Mouse (Mus musculus): Measurements from ENCODE around the gene Kansl2. TPM values are rescaled to one million over a fixed set of nuclear protein-coding genes. Genes with fewer than 3 reads are reported as not detected.

Gene Kansl2
- polyA plus RNA-seq (2014; fragmentation: Nextera tagmentation; extraction: Ambion mirVana), result 99.6 and 105 TPM in 2 replicates

DNA sequence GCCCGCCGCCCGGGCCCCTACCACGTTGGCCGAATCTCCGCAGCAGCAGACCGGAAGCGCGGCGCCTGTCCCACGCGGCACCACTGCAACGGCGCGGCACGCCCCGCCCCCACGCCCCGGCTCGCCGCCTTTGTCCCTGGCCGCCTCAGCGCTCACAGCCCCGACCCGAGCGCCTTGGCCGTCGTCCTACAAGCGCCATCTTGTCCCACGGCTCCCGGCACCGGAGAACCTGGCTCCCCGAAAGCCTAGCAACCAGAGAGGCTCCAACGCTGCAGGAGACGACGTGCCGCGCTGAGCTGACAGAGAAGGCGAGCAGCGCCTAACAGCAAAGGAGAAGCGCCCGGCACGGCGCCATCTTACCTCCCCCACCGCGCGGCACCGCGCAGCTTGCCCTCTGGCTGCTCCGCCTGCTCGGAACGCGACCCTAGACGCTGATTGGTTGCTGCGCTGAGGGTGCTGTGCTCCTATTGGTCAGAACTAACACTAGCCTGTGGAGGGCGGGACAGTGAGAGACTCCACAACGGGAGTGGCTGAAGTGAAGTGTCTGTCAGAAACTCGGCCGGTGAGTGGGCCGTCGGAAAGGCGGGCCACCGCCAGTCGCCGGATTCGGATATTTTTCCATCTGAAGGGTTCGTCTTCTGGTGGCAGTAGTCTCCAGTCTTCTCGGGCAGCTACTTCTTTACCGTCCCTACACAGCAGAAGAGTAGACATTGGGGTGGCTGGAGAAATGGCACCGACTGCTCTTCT is at the start of gene Kansl2:
Kansl2 (minus strand) TSS at position 384 of the 747 bp plus-strand sequence.
- Histone ChIP-seq H3K27me3 (ENCODE audit: control insufficient read depth, insufficient read depth, low read length) (no peaks in the 10 kb centered on the region), H3K4me2 (ENCODE audit: low read depth, low read length) (peak within 1 kb of the TSS; percentile 97), H3K36me3 (ENCODE audit: control insufficient read depth, insufficient read depth, low read length) (peaks cover 20% of the 10 kb centered on the region), H3K4me1 (ENCODE audit: control insufficient read depth, insufficient read depth, low read length) (peaks cover 8% of the 10 kb centered on the region), H3K9ac (replicated peaks; ENCODE audit: low read depth, low read length) (peak within 1 kb of the TSS; percentile 88), H3K9me3 (ENCODE audit: control insufficient read depth, low read length) (no peaks in the 10 kb centered on the region), H3K27ac (ENCODE audit: low read depth, low read length) (peak within 1 kb of the TSS; percentile 100), H3K4me3 (ENCODE audit: low read depth, low read length) (peak within 1 kb of the TSS; percentile 82)
- WGBS, result under 1% methylated on average over 68 of the region's 70 CpGs
- peak; percentile 100 for ATAC-seq (ENCODE audit: low read depth)

DNA sequence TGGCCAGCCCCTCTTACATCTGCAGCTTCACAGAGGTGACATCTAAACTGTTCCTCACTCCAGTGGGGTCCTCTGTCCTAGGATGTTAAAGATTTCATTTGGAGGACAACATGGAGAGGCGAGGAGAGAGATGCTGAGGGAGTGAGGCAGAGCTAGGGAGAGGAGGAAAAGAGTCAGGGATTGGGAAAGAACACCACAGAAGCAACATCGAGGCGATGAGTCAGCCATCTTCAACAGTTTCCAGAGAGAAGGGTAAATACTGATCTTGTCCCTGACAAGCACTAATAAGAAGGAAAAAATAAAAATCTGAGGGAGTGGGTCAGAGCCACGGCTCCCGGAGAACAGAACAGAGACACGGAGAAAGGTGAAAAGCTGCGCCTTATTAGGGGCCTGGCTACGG is 48.9 kb upstream of the Kansl2 start:
- Histone ChIP-seq H3K9ac (replicated peaks; ENCODE audit: low read depth, low read length) (no peak overlapping the region), H3K36me3 (ENCODE audit: control insufficient read depth, insufficient read depth, low read length) (no peaks in the 10 kb centered on the region), H3K4me2 (ENCODE audit: low read depth, low read length) (no peak overlapping the region), H3K4me3 (ENCODE audit: low read depth, low read length) (no peak overlapping the region), H3K4me1 (ENCODE audit: control insufficient read depth, insufficient read depth, low read length) (no peaks in the 10 kb centered on the region), H3K9me3 (ENCODE audit: control insufficient read depth, low read length) (no peaks in the 10 kb centered on the region), H3K27ac (ENCODE audit: low read depth, low read length) (no peak overlapping the region), H3K27me3 (ENCODE audit: control insufficient read depth, insufficient read depth, low read length) (no peaks in the 10 kb centered on the region)
- WGBS, result 77% methylated on average over 8 of the region's 8 CpGs
- ATAC-seq (ENCODE audit: low read depth), result no peak

- H3K36me3 ChIP-seq (ENCODE audit: control insufficient read depth, insufficient read depth, low read length), result no peaks in the 10 kb centered on the region
- no peak overlapping the region for H3K4me3 ChIP-seq (ENCODE audit: low read depth, low read length)
- whole genome bisulfite sequencing, result 79% methylated on average over 8 of the region's 8 CpGs
- H3K27ac ChIP-seq (ENCODE audit: low read depth, low read length), result no peak overlapping the region
- H3K9ac ChIP-seq (replicated peaks; ENCODE audit: low read depth, low read length), result no peak overlapping the region
- H3K4me1 ChIP-seq (ENCODE audit: control insufficient read depth, insufficient read depth, low read length), result no peaks in the 10 kb centered on the region
- no peak overlapping the region for H3K4me2 ChIP-seq (ENCODE audit: low read depth, low read length)
- H3K9me3 ChIP-seq (ENCODE audit: control insufficient read depth, low read length), result no peaks in the 10 kb centered on the region
- ATAC-seq (ENCODE audit: low read depth), result no peak
- no peaks in the 10 kb centered on the region for H3K27me3 ChIP-seq (ENCODE audit: control insufficient read depth, insufficient read depth, low read length)
Measured at GRCm38 (mm10) chr15:98582410-98582809, 48.3 kb upstream of the Kansl2 start.

- no peaks in the 10 kb centered on the region for H3K9me3 ChIP-seq (ENCODE audit: control insufficient read depth, low read length)
- no peak overlapping the region for H3K9ac ChIP-seq (replicated peaks; ENCODE audit: low read depth, low read length)
- WGBS, result 35% methylated on average over 5 of the region's 5 CpGs
- H3K27ac ChIP-seq (ENCODE audit: low read depth, low read length), result no peak overlapping the region
- H3K4me2 ChIP-seq (ENCODE audit: low read depth, low read length), result no peak overlapping the region
- ATAC-seq (ENCODE audit: low read depth), result peak; percentile 85
- H3K36me3 ChIP-seq (ENCODE audit: control insufficient read depth, insufficient read depth, low read length), result no peaks in the 10 kb centered on the region
- no peaks in the 10 kb centered on the region for H3K27me3 ChIP-seq (ENCODE audit: control insufficient read depth, insufficient read depth, low read length)
- H3K4me3 ChIP-seq (ENCODE audit: low read depth, low read length), result no peak overlapping the region
- H3K4me1 ChIP-seq (ENCODE audit: control insufficient read depth, insufficient read depth, low read length), result no peaks in the 10 kb centered on the region
Measured at GRCm38 (mm10) chr15:98579795-98580464, 45.9 kb upstream of the Kansl2 start.

DNA sequence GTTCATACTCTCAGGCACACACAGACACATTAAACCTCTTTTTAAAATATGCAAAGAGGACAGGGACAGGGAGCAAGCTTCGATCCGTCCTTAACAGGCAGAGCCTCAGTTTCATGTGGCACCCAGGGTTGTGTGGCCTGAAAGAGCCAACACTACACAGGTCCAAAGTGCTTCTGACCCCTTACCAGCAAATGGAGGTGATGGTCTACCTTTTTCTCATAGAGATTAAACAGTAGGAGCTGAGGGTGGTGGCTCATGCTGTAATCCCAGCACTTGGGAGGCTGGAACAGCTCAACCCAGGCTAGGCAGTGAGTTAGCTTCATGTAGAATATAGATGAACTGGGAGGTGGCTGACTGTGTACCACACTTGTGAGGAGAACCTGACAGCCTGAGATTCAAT is 45.2 kb upstream of the Kansl2 start:
- H3K36me3 ChIP-seq (ENCODE audit: control insufficient read depth, insufficient read depth, low read length), result no peaks in the 10 kb centered on the region
- WGBS, result 82% methylated on average over 2 of the region's 2 CpGs
- no peaks in the 10 kb centered on the region for H3K9me3 ChIP-seq (ENCODE audit: control insufficient read depth, low read length)
- ATAC-seq (ENCODE audit: low read depth), result no peak
- no peaks in the 10 kb centered on the region for H3K4me1 ChIP-seq (ENCODE audit: control insufficient read depth, insufficient read depth, low read length)
- H3K9ac ChIP-seq (replicated peaks; ENCODE audit: low read depth, low read length), result no peak overlapping the region
- no peaks in the 10 kb centered on the region for H3K27me3 ChIP-seq (ENCODE audit: control insufficient read depth, insufficient read depth, low read length)
- H3K4me3 ChIP-seq (ENCODE audit: low read depth, low read length), result no peak overlapping the region
- H3K27ac ChIP-seq (ENCODE audit: low read depth, low read length), result no peak overlapping the region
- no peak overlapping the region for H3K4me2 ChIP-seq (ENCODE audit: low read depth, low read length)

DNA sequence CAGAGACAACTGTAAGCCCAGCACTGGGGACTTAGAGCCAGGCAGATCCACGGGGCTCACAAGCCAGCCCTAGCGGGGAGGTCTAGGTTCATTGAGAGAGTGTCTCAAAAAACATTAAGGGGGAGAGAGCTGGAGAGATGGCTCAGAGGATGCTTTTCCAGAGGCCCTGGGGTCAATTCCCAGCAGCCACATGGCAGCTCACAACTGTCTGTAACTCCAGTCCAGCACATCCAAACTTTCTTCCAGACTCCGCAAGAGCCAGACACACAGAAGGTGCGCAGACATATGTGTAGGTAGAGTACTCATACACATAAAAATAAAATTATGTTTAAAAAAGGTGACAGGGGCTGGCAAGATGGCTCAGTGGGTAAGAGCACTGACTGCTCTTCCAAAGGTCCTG is 39.2 kb upstream of the Kansl2 start:
- Histone ChIP-seq H3K4me3 (ENCODE audit: low read depth, low read length) (no peak overlapping the region), H3K27me3 (ENCODE audit: control insufficient read depth, insufficient read depth, low read length) (no peaks in the 10 kb centered on the region), H3K9ac (replicated peaks; ENCODE audit: low read depth, low read length) (no peak overlapping the region), H3K4me1 (ENCODE audit: control insufficient read depth, insufficient read depth, low read length) (peaks cover 7% of the 10 kb centered on the region; the same call in 1 of the 2 replicates), H3K4me2 (ENCODE audit: low read depth, low read length) (no peak overlapping the region), H3K27ac (ENCODE audit: low read depth, low read length) (no peak overlapping the region), H3K9me3 (ENCODE audit: control insufficient read depth, low read length) (no peaks in the 10 kb centered on the region), H3K36me3 (ENCODE audit: control insufficient read depth, insufficient read depth, low read length) (no peaks in the 10 kb centered on the region)
- 71% methylated on average over 4 of the region's 4 CpGs for WGBS
- no peak for ATAC-seq (ENCODE audit: low read depth)

DNA sequence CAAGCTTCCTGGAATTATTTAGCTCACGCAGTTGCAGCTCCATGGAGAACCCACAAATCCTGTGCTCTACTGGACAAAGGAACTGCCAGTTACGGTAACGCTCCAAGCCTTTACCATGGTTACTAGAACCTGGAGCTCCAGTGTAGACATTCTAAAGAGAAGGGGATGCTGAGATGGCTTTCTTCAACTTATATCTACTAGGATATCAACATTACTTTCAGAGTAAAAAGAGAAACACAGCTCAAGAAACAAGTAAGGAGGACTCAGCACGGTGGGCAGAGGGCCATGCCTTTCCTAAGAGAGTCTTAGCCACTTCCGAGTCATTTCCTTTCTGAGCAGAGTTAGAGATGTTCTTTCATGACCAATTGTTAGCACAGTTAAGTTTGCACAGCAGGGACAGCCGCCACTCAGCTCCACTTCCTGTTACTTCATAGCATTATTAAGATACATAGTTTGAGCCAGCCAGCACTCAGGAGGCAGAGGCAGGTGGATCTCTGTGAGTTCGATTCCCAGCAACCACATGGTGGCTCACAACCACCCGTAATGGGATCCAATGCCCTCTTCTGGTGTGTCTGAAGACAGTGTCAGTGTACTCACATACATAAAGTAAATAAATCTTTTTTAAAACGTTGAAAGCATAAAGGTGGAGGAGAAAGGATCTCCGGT is 36.9 kb upstream of the Kansl2 start, which contains the start of the genes Ccnt1 and 4930415O20Rik:
Ccnt1 (minus strand) TSS at position 51 of the 666 bp plus-strand sequence.
4930415O20Rik (plus strand) TSS at position 132 of the 666 bp plus-strand sequence.
- Histone ChIP-seq H3K36me3 (ENCODE audit: control insufficient read depth, insufficient read depth, low read length) (no peaks in the 10 kb centered on the region), H3K4me3 (ENCODE audit: low read depth, low read length) (no peak within 1 kb of the TSS), H3K27me3 (ENCODE audit: control insufficient read depth, insufficient read depth, low read length) (no peaks in the 10 kb centered on the region), H3K9me3 (ENCODE audit: control insufficient read depth, low read length) (no peaks in the 10 kb centered on the region), H3K27ac (ENCODE audit: low read depth, low read length) (no peak within 1 kb of the TSS), H3K4me2 (ENCODE audit: low read depth, low read length) (no peak within 1 kb of the TSS), H3K9ac (replicated peaks; ENCODE audit: low read depth, low read length) (no peak within 1 kb of the TSS), H3K4me1 (ENCODE audit: control insufficient read depth, insufficient read depth, low read length) (peaks cover 15% of the 10 kb centered on the region)
- 86% methylated on average over 10 of the region's 10 CpGs for WGBS
- no peak for ATAC-seq (ENCODE audit: low read depth)

- no peak overlapping the region for H3K4me2 ChIP-seq (ENCODE audit: low read depth, low read length)
- H3K27me3 ChIP-seq (ENCODE audit: control insufficient read depth, insufficient read depth, low read length), result no peaks in the 10 kb centered on the region
- H3K27ac ChIP-seq (ENCODE audit: low read depth, low read length), result no peak overlapping the region
- ATAC-seq (ENCODE audit: low read depth), result no peak
- H3K9me3 ChIP-seq (ENCODE audit: control insufficient read depth, low read length), result no peaks in the 10 kb centered on the region
- H3K36me3 ChIP-seq (ENCODE audit: control insufficient read depth, insufficient read depth, low read length), result no peaks in the 10 kb centered on the region
- H3K4me3 ChIP-seq (ENCODE audit: low read depth, low read length), result 0 out of 2 replicates have a peak overlapping the region, but pooled peaks have one; percentile 1
- WGBS, result 91% methylated on average over 4 of the region's 4 CpGs
- peaks cover 25% of the 10 kb centered on the region for H3K4me1 ChIP-seq (ENCODE audit: control insufficient read depth, insufficient read depth, low read length)
- H3K9ac ChIP-seq (replicated peaks; ENCODE audit: low read depth, low read length), result no peak overlapping the region
Measured at GRCm38 (mm10) chr15:98569795-98570365, 35.8 kb upstream of the Kansl2 start.

All from neural tube, embryonic 14.5 days (tissue).